Mouse (Mus musculus) mesoderm, embryonic 11.5 days (tissue): ENCODE measurements at regions not wholly inside any gene's neighbourhood (a gene's known extent, or its start where the extent isn't known, plus 50 kb on each side); places are given as distances from the start of the nearest gene placed in this dataset.

Experiments
- DNase-seq: peaks from one replicate; pipeline ENCODE4 v3.0.0-alpha.2; 2012; ENCODE audit warnings: low read depth, low spot score

DNA sequence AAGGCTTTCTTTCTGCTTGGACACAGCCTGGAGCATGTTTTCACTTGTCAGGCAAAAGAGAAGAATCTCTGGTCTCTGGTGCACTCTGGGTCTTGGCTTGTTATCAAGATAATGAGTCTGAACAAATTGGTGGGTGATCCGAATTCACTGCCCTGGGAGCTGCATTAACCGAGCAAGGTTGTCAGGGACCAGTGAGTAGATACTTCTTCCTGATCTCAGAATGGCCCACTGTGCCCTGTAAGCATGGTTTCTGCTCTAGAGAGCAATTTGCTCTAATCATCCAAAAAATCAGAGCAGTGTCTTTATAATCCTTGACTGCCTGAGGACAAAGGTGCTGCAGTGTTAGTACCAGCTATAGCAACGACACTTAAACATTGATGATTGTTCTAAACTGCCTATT is 97.2 kb upstream of the 1500015O10Rik start:
- no peak for DNase-seq

DNA sequence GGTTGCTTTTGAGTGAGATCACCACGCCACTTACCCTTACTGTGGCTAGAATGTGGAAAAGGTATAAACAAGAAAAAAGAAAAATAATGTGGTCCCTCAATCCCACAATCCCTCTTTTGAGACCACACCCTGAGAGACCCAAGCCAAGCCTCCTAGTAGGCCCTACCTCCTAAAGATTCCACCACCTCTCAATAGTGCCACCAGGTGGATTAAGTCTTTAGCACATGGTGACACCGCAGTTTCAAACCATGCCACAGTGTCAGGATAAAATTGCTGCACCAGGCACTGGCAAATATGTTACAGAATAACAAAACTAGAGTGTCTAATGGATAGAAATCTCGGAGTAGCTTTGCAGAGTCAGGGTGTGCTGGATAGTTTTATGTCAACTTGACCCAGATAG is 94.7 kb upstream of the 1500015O10Rik start:
- DNase-seq, result peak; percentile 6

DNA sequence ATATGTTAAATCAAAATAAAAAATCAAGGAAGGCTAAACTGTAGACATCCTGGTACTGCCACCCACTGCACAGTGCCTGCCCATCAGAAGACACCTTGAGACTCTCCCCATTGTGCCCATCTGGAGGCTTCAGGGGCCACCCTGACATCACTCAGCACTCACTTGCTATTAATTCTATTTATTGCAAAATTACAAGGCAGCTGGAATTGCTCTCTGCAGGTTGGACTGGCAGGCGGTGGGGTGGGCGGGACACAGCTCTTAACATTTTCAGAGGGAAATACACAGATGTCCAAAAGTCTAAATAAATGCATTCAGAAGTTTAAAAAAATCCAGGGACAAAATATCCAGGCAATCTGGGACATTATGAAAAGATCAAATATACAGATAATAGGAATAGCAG is 92.4 kb upstream of the 1500015O10Rik start:
- DNase-seq, result no peak

DNA sequence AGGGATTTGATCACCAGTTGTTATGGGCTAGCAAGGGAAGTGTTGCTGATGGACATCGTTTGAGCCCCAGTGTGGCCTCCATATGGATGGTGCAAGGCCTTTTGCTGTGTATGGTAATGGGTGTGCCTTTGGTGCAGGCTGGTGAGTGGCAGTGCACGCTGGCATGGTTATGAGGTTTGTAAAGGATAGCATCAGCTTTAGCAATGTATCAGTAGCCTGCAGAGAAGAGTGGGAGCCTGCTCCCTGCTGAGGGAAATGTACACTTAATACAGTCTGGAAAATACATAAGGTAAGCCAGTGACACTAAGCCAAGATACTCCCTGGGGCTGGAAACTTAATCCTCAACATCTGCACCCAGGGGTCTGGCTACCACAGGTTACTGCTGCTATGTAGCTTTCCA is 58.4 kb upstream of the 1500015O10Rik start:
- peak; percentile 3 for DNase-seq
